9 mouse cellular contexts compared by ENCODE assay signal in genomic region chr8:110920773-110921277, GRCm38 (mm10). TPM values are rescaled to one million over a fixed set of nuclear protein-coding genes. Genes with fewer than 3 reads are reported as not detected.
A peak's percentile ranks its signal among the peaks of the same experiment; 100 is the strongest.
DNase-seq lines count a peak whose midpoint lies in the region; ATAC-seq and TF ChIP-seq lines count a peak whose summit lies in the region.
"Had no signal": no experiment of that assay in that cellular context is flagged by ENCODE, and none has a peak within 500 bp of the region (broad histone marks: within the 10 kb centered on the region; RNA-seq: fewer than 3 reads in every experiment).

No protein-coding gene starts in this region.

- no peak for DNase-seq in lung, adult 18-20 months
- DNase-seq in gastrocnemius, postnatal 14 days: no peak
- no peak for DNase-seq in thymus, postnatal 10 days (ENCODE audit: low spot score in 2 of 2)
- no peak for DNase-seq in adrenal gland, adult 2 months
- DNase-seq: right cerebral cortex, postnatal 4 days had no signal

- H3K27ac ChIP-seq in lung, embryonic 16.5 days (ENCODE audit: low read length): peak overlapping the region; percentile 13; the same call in 1 of the 2 replicates
- no peak overlapping the region for H3K27ac ChIP-seq in intestine, postnatal 0 days (ENCODE audit: low read depth, low read length)
- H3K27ac ChIP-seq in olfactory bulb, adult 2 months (ENCODE audit: insufficient read depth, low read depth, low read length): peak overlapping the region; percentile 13; the same call in 1 of the 2 replicates

- TF ChIP-seq POLR2A in olfactory bulb, adult 2 months (IDR thresholded peaks at IDR 0.05; ENCODE audit: insufficient read depth, low read depth, low read length): no peak

- H3K4me1 ChIP-seq in lung, embryonic 16.5 days (replicated peaks; ENCODE audit: control insufficient read depth, insufficient read depth, low read length): peaks cover 14% of the 10 kb centered on the region
- H3K4me1 ChIP-seq in intestine, postnatal 0 days (replicated peaks; ENCODE audit: control insufficient read depth, insufficient read depth, low read length): no peaks in the 10 kb centered on the region; the same call in 1 of the 2 replicates
- H3K4me1 ChIP-seq in olfactory bulb, adult 2 months (ENCODE audit: control insufficient read depth, insufficient read depth, low read length): peaks cover 18% of the 10 kb centered on the region

- H3K4me2 ChIP-seq in lung, embryonic 16.5 days (ENCODE audit: low read depth, low read length): peak overlapping the region; percentile 81
- H3K4me2 ChIP-seq in intestine, postnatal 0 days (replicated peaks; ENCODE audit: low read depth): peak overlapping the region; percentile 87

- TF ChIP-seq CTCF in intestine, postnatal 0 days (IDR thresholded peaks at IDR 0.05; ENCODE audit: low read depth): no peak
- no peak for TF ChIP-seq CTCF in olfactory bulb, adult 2 months (IDR thresholded peaks at IDR 0.05; ENCODE audit: insufficient read depth, low read depth, low read length)

- H3K9ac ChIP-seq in lung, embryonic 16.5 days (ENCODE audit: low read length): peak overlapping the region; percentile 86
- H3K9ac ChIP-seq in intestine, postnatal 0 days (ENCODE audit: low read depth, low read length): peak overlapping the region; percentile 55

- no peaks in the 10 kb centered on the region for H3K27me3 ChIP-seq in lung, embryonic 16.5 days (ENCODE audit: control insufficient read depth, insufficient read depth, low read depth, low read length)
- H3K27me3 ChIP-seq in intestine, postnatal 0 days (replicated peaks; ENCODE audit: control insufficient read depth, insufficient read depth, low read length): no peaks in the 10 kb centered on the region

- peak overlapping the region; percentile 84 for H3K4me3 ChIP-seq in lung, embryonic 16.5 days (ENCODE audit: low read length)
- peak overlapping the region; percentile 70 for H3K4me3 ChIP-seq in intestine, postnatal 0 days (ENCODE audit: low read depth, low read length)
- H3K4me3 ChIP-seq in olfactory bulb, adult 2 months (ENCODE audit: insufficient read depth, low read depth, low read length): peak overlapping the region; percentile 93

- H3K36me3 ChIP-seq in lung, embryonic 16.5 days (ENCODE audit: control insufficient read depth, insufficient read depth, low read length): no peaks in the 10 kb centered on the region
- H3K36me3 ChIP-seq in intestine, postnatal 0 days (ENCODE audit: control insufficient read depth, insufficient read depth): no peaks in the 10 kb centered on the region

- intact Hi-C loops in gastrocnemius, postnatal 14 days (cut with DNase I; ENCODE audit: low total_unique reads): no loop called here

- no peak for ATAC-seq in lung, embryonic 16.5 days (ENCODE audit: low read depth)
- ATAC-seq in erythroblast, adult 5-6 weeks (replicated peaks; ENCODE audit: low FRiP score, poor library complexity, severe bottlenecking): 0 out of 2 replicates have a peak, but pooled peaks have one; percentile 4
- no peak for ATAC-seq in intestine, postnatal 0 days

- H3K9me3 ChIP-seq in lung, embryonic 16.5 days (ENCODE audit: control insufficient read depth, low read length): no peaks in the 10 kb centered on the region
- no peaks in the 10 kb centered on the region for H3K9me3 ChIP-seq in intestine, postnatal 0 days (ENCODE audit: control insufficient read depth)

- WGBS in lung, embryonic 16.5 days: 21% methylated on average over 3 of the region's 3 CpGs
- 44% methylated on average over 3 of the region's 3 CpGs for WGBS in intestine, postnatal 0 days
- 28% methylated on average over 3 of the region's 3 CpGs for WGBS in olfactory bulb, adult 2 months

RNA-seq across cellular contexts. Expression of gene St3gal2, which starts 1.1 kb away (rescaled TPM):
- 17.6 and 19.5 TPM in 2 replicates for polyA plus RNA-seq in lung, embryonic 16.5 days (2015; fragmentation: Nextera tagmentation; extraction: Ambion mirVana)
- total RNA-seq in erythroblast, adult 5-6 weeks (2015; ENCODE audit: low replicate concordance): 60.1 and 66.5 TPM in 2 replicates
- total RNA-seq in erythroblast, adult 5-6 weeks (2017; ENCODE audit: low replicate concordance): 66.0 and 95.1 TPM in 2 replicates
- polyA plus RNA-seq in intestine, postnatal 0 days (2015; fragmentation: Nextera tagmentation; extraction: Ambion mirVana): 4.9 and 5.1 TPM in 2 replicates
- polyA plus RNA-seq in olfactory bulb, adult 2 months (2012; ENCODE audit: insufficient read depth, insufficient read length, low replicate concordance, missing spikeins): not detected in 2 replicates
- 10 to 100 TPM; 32.0 to 35.6 TPM for total RNA-seq in gastrocnemius, postnatal 14 days (2021)
- total RNA-seq in adrenal gland, adult 2 months (2021): 10 to 100 TPM; 14.2 to 29.5 TPM
- polyA plus RNA-seq in adrenal gland, adult 2 months (2012; rRNA removed): 19.4 and 20.2 TPM in 2 replicates

RNA-seq across cellular contexts. Expression of gene Fuk, which starts 18.5 kb away (rescaled TPM):
- polyA plus RNA-seq in lung, embryonic 16.5 days (2015; fragmentation: Nextera tagmentation; extraction: Ambion mirVana): 9.8 and 10.6 TPM in 2 replicates
- total RNA-seq in erythroblast, adult 5-6 weeks (2015; ENCODE audit: low replicate concordance): 0.58 and 3.3 TPM in 2 replicates
- total RNA-seq in erythroblast, adult 5-6 weeks (2017; ENCODE audit: low replicate concordance): 0.68 and 0.98 TPM in 2 replicates
- polyA plus RNA-seq in intestine, postnatal 0 days (2015; fragmentation: Nextera tagmentation; extraction: Ambion mirVana): 6.2 and 6.9 TPM in 2 replicates
- polyA plus RNA-seq in olfactory bulb, adult 2 months (2012; ENCODE audit: insufficient read depth, insufficient read length, low replicate concordance, missing spikeins): not detected in 2 replicates
- total RNA-seq in gastrocnemius, postnatal 14 days (2021): 1 to 10 TPM; 3.3 to 4.1 TPM
- total RNA-seq in adrenal gland, adult 2 months (2021): 10 to 100 TPM in 1 of 2 experiments, 1 to 10 TPM in 1; 6.7 to 11.5 TPM
- polyA plus RNA-seq in adrenal gland, adult 2 months (2012; rRNA removed): 20.4 and 22.0 TPM in 2 replicates
